Mouse (Mus musculus): ENCODE measurements around the gene Ugp2.

DNA sequence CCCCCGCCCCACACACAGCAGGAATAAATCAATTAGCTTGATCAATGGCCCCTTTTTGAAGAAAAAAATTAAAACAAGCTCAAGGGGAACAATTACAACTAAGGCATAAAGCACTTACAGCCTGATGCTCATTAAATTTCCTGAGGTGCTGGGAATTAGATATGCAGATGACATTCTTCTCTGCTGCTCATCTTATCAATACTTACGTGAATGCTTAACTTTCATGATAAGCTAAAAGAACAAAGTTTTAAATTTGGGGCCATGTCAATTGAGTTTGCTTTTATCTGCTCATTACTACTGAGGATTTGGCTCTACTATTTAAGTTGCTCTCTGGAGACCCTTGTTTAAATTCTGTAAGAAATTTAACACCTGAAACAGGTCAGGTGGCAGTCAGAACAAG, 22.1 kb downstream of the Ugp2 start:
- TF ChIP-seq CTCF (IDR thresholded peaks at IDR 0.05; ENCODE audit: low read depth), result no peak
- no peak for TF ChIP-seq EP300 (IDR thresholded peaks at IDR 0.05; ENCODE audit: low read depth)
